Mouse (Mus musculus): ENCODE measurements around the gene Gm9844. TPM values are rescaled to one million over a fixed set of nuclear protein-coding genes. Genes with fewer than 3 reads are reported as not detected.
A peak's percentile ranks its signal among the peaks of the same experiment; 100 is the strongest.
"Not testable (repeated sequence)": the region's sequence is repeated elsewhere in the genome, so short reads cannot be mapped to it uniquely, and the experiment has no call there.

The Gm9844 gene
- total and polyA plus RNA-seq, 3 experiments, result 1.4 to 25.1 (median 4.7) TPM

DNA sequence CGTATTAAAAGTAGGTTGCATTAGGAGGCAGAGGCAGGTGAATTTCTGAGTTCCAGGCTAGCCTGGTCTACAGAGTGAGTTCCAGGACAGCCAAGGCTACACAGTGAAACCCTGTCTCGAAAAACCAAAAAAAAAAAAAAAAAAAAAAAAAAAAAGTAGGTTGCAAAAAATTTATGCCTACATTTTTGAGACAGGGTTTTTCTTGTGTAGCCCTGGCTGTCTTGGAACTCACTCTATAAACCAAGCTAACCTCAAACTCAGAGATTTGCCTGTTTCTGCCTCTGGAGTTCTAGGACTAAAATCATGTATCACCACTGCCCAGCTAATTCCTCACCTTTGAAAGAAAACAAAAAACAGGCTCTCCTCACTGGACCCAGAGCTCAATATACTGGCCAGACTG is 33.7 kb downstream of the Gm9844 start:
- H3K27me3 ChIP-seq (replicated peaks); H3K4me2 ChIP-seq (ENCODE audit: insufficient read depth, low read depth, poor library complexity, severe bottlenecking); in situ Hi-C loops (cut with MboI; ENCODE audit: low pct_ligation_motif_present, low pct_unique_long_range_greater_than_20kb, low sequenced_read_pairs); H3K4me3 ChIP-seq (replicated peaks in 1 of 3; ENCODE audit: low read depth in 2 of 3, low read length in 2 of 3, poor library complexity in 1 of 3); H3K9me3 ChIP-seq (replicated peaks; ENCODE audit: low read length); dilution Hi-C loops (cut with MboI; ENCODE audit: extremely low pct_ligation_motif_present, extremely low pct_unique_long_range_greater_than_20kb, low sequenced_read_pairs); H3K9ac ChIP-seq (ENCODE audit: insufficient read depth, low read depth); DNase-seq (ENCODE audit: extremely low read depth): not testable (repeated sequence)
- Histone ChIP-seq H3K27ac (ENCODE audit: insufficient read depth, low read depth) (peak overlapping the region; percentile 82), H3K4me1 (ENCODE audit: control insufficient read depth in 1 of 2, insufficient read depth in 2 of 2) (peaks cover 13 to 64% of the 10 kb centered on the region in 2 experiments), H3K36me3 (replicated peaks in 1 of 2; ENCODE audit: control insufficient read depth in 1 of 2, insufficient read depth in 1 of 2, low read length in 1 of 2) (peaks cover 15 to 23% of the 10 kb centered on the region in 2 experiments), H3K79me2 (replicated peaks; ENCODE audit: control insufficient read depth, extremely low read depth, insufficient read depth, poor library complexity, severe bottlenecking) (peaks cover 12% of the 10 kb centered on the region)
- TF ChIP-seq ZNF384 (IDR thresholded peaks at IDR 0.05; ENCODE audit: low read depth, low read length), result peak; percentile 59

DNA sequence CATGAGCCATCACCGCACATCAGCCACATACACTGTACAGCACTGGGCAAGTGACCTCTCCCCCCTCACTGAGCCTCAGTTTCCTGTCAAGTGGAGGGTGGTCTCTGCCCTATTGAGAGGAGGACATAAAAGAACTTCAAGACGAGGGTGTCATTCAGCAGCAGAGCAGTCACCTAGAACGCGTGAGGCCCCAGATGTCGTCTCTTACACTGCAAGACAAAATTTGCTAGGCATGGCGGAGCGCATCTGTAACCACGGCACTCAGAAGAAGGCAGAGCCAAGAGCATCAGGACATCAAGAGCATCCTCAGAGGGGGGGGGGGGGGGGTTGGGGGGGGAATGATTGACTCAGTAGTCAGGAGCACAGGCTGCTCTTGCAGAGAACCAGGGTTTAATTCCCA is 34.3 kb downstream of the Gm9844 start:
- dilution Hi-C loops (cut with MboI; ENCODE audit: extremely low pct_ligation_motif_present, extremely low pct_unique_long_range_greater_than_20kb, low sequenced_read_pairs) (no loop called here), in situ Hi-C loops (cut with MboI; ENCODE audit: low pct_ligation_motif_present, low pct_unique_long_range_greater_than_20kb, low sequenced_read_pairs) (no loop called here)
- Histone ChIP-seq H3K79me2 (replicated peaks; ENCODE audit: control insufficient read depth, extremely low read depth, insufficient read depth, poor library complexity, severe bottlenecking) (peaks cover 12% of the 10 kb centered on the region), H3K36me3 (replicated peaks in 1 of 2; ENCODE audit: control insufficient read depth in 1 of 2, insufficient read depth in 1 of 2, low read length in 1 of 2) (peaks cover 16 to 26% of the 10 kb centered on the region in 2 experiments), H3K9me3 (replicated peaks; ENCODE audit: low read length) (peaks cover 4% of the 10 kb centered on the region), H3K4me2 (ENCODE audit: insufficient read depth, low read depth, poor library complexity, severe bottlenecking) (peak overlapping the region; percentile 5; the same call in 1 of the 2 replicates), H3K4me1 (ENCODE audit: control insufficient read depth in 1 of 2, insufficient read depth in 2 of 2) (peaks cover 14 to 64% of the 10 kb centered on the region in 2 experiments), H3K4me3 (replicated peaks in 1 of 3; ENCODE audit: low read depth in 2 of 3, low read length in 2 of 3, poor library complexity in 1 of 3) (no peak overlapping the region), H3K9ac (ENCODE audit: insufficient read depth, low read depth) (no peak overlapping the region), H3K27me3 (replicated peaks) (no peaks in the 10 kb centered on the region), H3K27ac (ENCODE audit: insufficient read depth, low read depth) (peak overlapping the region; percentile 82)
- TF ChIP-seq MEF2A (IDR thresholded peaks at IDR 0.05; ENCODE audit: borderline replicate concordance, low read depth, low read length) (no peak), USF1 (IDR thresholded peaks at IDR 0.05; ENCODE audit: low read depth, low read length) (no peak), TCF12 (IDR thresholded peaks at IDR 0.05; ENCODE audit: low read depth, low read length) (no peak), ELF1 (IDR thresholded peaks at IDR 0.05; ENCODE audit: low read depth, low read length) (no peak), RAD21 (IDR thresholded peaks at IDR 0.05; ENCODE audit: low read depth, low read length) (no peak), ZMIZ1 (IDR thresholded peaks at IDR 0.05; ENCODE audit: low read depth, low read length) (no peak), CHD1 (IDR thresholded peaks at IDR 0.05; ENCODE audit: low read depth, low read length) (no peak), SMC3 (IDR thresholded peaks at IDR 0.05; ENCODE audit: low read depth, low read length) (no peak), GABPA (IDR thresholded peaks at IDR 0.05; ENCODE audit: insufficient replicate concordance, low read depth, low read length) (no peak), ETS1 (conservative IDR thresholded peaks at IDR 0.05; ENCODE audit: low read depth, low read length) (no peak), ZKSCAN1 (IDR thresholded peaks at IDR 0.05; ENCODE audit: borderline replicate concordance, low read depth, low read length) (no peak), TBP (conservative IDR thresholded peaks at IDR 0.05; ENCODE audit: low read depth, low read length) (no peak), USF2 (conservative IDR thresholded peaks at IDR 0.05; ENCODE audit: low read depth, low read length) (no peak), MAFK (IDR thresholded peaks at IDR 0.05; ENCODE audit: insufficient replicate concordance, low read length) (no peak), MYC (IDR thresholded peaks at IDR 0.05; ENCODE audit: low read depth, low read length) (no peak), POLR2A (IDR thresholded peaks at IDR 0.05; ENCODE audit: low read depth, low read length) (no peak)
- DNase-seq (ENCODE audit: extremely low read depth), result peak; percentile 70
